Mouse (Mus musculus): ENCODE measurements around the gene Ip6k3. TPM values are rescaled to one million over a fixed set of nuclear protein-coding genes. Genes with fewer than 3 reads are reported as not detected.

The Ip6k3 gene
- total RNA-seq, 2 experiments from 2014 or later: 0.46 to 0.64 TPM

DNA sequence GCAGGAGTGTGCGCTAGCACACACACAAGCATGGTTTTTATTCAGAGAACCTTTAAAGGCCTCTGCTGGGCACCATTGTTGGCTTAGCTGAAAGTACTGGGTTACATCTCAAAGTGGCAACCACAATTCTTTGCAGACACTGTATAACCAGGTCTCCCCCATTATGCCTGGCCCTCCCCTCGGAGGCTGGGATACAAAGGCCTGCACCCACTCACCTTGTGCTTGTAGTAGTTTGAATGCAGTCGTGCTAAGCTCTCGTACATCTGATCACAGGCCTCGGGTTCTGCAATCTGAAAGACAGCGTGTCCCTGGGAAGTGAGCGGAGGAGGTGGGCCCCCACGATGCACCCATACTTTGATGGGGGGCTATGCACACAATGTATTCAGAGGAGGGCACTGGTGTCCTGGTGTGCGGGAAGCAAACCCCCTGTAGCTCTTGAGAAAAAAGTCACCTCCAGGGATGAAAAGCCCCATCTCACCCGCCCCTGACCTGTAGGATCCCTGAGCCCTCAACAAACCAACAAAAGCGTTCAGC is 41.9 kb downstream of the Ip6k3 start:
- peak in 1 of 2 experiments; percentile 62 for DNase-seq (ENCODE audit: low spot score in 2 of 2)

DNA sequence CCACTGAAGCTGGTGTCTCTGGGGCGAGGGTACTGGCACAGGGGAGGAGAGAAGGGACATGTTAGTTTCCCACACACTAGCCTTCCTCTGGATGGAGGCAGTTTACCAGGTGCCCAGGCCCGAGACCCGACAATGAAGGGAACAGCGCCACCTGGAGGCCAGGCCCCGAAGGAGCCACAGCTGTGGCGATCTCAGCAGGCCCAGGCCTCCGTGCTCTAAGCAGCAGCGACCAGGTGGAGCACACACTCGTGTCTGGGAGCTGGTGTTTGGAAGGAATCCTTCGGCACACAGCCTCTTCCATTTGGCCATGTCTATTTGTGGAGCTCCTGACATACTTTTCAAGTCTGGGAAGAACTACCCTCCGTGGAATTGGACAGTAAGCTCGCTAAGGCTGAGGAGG is 42.4 kb downstream of the Ip6k3 start:
- DNase-seq (ENCODE audit: low spot score in 2 of 2): peak; percentile 62 to 77

DNA sequence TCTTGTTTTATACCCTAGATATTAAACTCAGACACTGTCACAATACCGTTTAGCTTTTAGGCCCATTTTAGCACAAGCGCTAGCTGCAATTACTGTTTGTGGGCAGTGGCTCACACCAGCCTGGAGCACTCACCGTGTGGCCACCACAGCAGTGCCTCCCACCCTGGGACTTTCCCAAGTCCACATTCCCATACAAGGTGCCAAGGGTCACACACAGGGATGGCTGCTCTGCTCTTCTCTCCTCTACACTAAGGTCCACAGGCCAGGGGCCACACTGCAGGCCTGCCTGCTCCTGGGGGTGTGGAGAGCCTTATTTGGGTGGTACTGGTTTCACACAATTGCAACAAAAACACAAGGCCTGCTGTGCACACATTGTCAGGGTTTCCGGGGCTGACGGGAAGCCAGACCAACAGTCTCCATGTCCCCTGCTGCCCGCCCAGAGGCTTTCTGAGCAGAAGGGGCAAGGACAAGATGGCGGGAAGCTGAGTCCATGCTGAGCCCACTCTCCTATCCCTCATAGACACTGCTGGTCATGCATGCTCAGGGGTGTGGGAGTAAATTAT is 43.7 kb downstream of the Ip6k3 start:
- no peak for DNase-seq (ENCODE audit: low spot score in 2 of 2)

DNA sequence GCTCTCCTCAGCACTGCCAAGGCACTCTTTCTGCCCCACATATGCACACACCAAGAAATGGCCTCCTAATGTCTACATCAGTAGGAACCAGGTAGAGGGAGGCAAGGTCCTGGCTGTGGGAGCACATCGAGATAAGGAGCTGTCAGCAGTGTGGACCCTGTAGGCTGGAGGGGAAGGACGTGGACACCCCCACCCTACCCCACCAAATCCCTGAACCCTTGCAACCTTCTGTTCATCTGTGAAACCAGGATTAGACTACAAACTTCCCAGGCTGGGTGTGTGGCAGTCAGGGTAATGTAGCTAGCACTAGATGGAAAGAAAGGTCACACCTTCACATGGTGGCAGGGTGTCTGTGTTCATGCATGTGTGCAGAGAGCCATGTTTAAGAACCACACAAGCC is 44.5 kb downstream of the Ip6k3 start:
- no peak for DNase-seq (ENCODE audit: low spot score in 2 of 2)

DNA sequence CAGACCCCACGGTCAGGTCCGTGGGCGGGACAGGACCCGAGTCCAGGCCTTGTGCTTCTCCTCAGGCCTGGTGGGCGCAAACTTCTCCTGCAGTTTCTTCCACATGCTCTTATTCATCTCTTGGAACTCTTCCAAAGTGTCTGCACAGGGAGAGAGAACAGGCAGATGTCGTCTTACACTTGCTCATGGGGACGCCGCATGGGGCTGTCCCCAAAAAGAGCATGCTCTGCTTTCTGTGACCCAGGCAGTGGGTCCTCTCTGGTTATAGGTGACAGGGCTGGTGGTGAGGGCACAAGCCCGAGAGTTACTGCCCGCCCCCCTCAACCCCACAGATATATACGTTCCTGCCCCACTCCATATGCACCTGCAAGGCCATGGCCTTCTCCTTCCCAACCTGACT is 44.9 kb downstream of the Ip6k3 start:
- DNase-seq (ENCODE audit: low spot score in 2 of 2): peak in 1 of 2 experiments; percentile 17

DNA sequence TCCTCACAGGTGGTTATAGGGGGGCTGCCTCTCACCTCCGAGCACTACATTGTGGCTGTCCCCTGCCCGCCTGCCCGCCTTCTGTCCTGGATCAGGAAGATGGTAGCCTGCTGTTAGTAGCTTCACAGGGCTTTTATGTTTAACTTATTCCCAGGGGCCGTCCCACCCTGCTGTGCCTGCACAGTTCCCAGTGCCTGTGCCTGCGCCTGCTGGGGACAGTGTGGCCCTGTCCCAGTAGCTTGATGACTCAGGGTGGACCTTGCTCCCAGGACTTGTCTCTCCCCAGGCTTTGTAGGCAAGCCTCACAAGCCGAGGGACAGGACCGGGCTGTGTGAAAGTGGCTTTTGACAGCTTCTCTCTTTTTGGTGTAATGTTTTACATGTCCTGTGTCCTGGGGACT is 45.8 kb downstream of the Ip6k3 start:
- peak in 1 of 2 experiments; percentile 8 for DNase-seq (ENCODE audit: low spot score in 2 of 2)

DNA sequence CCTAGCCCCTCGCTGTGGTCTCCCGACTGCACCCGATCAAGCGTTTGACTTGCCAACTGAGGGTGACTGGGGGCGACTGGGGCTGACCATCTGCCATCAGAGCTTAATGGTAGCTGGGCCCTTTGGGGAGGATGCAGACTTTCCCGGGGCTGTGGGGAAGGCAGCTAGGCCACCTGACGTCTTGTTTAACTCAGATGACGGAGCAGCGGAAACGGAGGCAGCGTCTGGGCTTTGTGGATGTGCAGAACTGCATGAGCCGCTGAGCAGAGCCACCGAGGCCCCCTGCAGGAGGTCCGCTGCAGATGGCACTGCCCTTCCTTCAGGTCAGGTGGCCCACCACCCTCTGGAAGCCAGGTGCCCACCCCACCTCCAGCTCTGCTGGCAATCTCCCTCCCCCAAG is 46.3 kb downstream of the Ip6k3 start:
- DNase-seq (ENCODE audit: low spot score in 2 of 2): peak in 1 of 2 experiments; percentile 61

DNA sequence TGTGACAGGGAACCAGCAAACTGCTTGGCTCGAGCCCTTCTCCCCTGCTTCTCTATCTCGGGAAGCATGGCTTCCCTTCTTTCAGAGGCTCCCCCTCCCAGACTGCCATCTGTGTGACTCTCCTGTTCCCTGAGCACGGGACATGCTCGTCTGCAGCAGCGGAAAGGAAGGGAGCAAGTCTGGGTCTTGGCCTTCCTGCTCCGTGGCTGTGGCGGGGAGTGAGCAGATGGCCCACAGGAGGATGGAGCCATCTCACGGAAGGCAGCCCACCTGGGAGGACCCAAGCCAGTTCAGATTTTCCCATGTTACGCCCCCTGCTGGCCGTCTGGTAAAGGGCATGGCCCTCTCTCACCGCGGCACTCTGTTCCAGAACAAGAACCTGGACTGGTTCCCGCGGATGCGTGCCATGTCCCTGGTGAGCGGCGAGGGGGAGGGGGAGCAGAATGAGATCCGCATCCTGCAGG is 47.0 kb downstream of the Ip6k3 start:
- DNase-seq (ENCODE audit: low spot score in 2 of 2): peak; percentile 54 to 82

DNA sequence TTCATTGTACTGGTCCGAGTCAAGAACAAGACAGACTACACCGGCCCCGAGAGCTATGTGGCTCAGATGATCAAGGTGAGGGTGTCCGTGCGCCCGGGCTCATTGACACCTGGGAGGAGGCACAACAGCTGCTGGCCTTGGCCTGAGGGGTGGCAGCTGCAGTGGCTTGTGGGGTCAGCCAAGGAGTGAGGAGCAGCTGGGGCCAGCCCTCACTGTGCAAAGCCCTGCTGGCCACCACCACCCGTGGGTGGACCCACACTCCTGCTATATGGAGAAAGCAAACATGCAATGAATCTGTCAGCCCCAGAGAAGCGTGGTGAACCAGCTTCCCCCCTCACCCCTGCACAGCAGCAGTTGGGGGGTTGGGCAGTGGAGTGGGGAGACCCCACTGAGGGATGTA is 47.6 kb downstream of the Ip6k3 start:
- no peak for DNase-seq (ENCODE audit: low spot score in 2 of 2)

DNA sequence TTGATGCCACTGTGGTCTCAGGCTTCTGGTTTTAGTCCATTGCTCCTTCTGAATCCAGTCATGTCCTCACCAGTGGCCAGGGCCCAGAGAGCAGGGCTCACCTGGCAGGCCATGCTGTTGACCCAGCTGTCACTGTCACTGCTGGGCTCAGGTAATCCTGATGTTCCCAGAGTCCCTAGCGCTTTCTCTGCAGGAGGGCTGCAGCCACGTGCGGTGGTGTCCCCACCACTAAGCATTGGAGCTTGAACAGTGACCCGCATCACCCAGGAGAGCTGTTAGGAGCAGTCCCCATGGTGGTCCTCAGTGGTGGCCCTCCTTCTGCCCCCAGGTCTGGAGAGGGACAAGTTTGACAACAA is 48.1 kb downstream of the Ip6k3 start:
- no peak for DNase-seq (ENCODE audit: low spot score in 2 of 2)

DNA sequence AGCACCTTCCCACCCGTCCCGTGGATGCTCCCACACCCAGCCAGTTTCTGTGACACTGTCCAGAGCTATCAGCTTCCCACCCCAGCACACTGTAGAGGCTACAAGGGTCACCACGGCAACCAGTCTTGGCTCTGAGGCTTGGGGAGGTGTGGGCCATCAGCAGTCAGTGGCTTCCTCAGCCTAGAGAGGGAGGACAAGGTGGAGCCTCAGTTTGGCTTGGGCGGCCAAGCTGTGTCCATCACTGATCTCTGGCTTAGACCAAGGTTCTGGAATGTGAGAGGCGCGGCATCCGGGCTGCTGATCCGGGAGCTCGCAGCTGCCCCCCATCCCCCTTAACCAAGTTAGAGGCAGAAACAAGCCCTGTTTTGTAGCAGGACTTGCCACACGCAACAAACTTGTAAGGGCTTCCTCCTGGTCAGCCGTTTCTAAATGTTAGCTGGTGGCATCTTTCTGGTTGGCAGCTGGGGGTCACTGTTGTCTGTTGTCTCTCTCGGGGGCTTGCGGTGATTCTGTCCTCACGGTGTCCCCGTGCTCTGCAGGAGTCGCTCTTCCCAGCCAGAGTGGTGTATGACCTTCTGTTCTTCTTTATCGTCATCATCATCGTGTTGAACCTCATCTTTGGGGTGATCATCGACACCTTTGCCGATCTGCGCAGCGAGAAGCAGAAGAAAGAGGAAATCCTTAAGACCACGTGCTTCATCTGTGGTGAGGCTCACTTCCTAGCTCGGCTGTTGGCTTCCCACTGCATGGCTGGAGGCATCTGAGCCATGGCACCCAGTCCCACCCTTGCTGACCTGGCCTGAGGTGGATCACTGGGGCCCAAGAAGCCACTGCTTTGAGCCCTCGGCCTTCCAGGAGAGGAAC is 48.7 kb downstream of the Ip6k3 start:
- no peak for DNase-seq (ENCODE audit: low spot score in 2 of 2)

DNA sequence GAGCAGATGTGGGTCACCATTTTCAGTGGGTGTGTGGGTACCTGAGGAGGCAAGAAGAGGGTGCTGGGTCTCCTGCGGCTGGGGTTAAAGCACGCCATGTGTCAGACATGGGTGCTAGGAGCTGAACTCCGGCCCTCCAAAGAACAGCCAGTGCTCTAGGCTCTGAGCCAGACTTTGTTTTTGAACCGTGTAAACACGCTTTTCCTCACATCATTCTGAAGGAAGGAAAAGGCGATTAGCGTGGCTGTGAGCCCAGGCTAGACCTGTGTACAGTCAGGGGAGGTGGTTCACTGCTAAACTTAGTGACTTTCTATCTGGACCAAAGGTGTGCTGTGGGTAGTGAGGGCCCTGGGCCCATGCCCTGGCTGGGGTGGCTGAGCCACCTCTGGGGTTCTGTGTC is 57.5 kb downstream of the Ip6k3 start:
- DNase-seq (ENCODE audit: low spot score in 2 of 2): no peak

DNA sequence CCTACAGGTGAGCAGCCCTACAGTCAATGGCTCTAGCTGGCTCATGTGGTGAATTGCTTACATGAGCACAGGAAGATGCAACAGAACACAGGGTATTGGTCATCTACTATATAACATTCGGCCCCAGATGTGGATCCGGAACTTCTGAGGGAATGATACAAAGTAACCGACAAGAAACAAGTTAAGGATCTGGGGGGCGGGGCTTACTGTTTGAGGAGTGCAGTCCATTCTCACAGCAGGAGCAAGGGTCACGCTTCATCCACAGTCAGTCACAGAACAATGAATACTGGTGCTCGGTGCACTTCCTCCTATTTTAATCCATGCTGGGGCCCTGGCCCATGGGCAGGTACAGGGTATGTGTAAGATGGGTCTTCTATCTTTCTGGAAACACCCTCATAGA is 59.7 kb downstream of the Ip6k3 start:
- DNase-seq (ENCODE audit: low spot score in 2 of 2): no peak

DNA sequence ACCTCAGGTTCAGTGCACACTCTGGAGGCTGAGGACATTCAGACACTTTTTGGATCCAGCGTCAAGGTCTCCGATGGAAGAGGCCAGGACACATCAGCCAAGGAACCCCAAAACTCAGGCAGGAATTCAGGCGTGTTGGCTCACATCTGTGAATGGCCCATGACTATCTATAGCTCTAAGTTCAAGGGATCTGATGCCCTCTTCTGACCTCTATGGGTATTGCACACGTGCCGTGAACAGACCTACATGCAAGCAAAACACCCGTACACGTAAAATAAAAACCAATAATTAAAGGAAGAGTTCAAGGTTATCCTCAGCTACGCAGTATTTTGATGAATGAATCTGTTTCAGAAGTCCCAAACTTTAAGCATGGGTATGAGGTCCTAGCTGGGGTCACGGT is 60.9 kb downstream of the Ip6k3 start:
- peak in 1 of 2 experiments; percentile 16 for DNase-seq (ENCODE audit: low spot score in 2 of 2)

DNA sequence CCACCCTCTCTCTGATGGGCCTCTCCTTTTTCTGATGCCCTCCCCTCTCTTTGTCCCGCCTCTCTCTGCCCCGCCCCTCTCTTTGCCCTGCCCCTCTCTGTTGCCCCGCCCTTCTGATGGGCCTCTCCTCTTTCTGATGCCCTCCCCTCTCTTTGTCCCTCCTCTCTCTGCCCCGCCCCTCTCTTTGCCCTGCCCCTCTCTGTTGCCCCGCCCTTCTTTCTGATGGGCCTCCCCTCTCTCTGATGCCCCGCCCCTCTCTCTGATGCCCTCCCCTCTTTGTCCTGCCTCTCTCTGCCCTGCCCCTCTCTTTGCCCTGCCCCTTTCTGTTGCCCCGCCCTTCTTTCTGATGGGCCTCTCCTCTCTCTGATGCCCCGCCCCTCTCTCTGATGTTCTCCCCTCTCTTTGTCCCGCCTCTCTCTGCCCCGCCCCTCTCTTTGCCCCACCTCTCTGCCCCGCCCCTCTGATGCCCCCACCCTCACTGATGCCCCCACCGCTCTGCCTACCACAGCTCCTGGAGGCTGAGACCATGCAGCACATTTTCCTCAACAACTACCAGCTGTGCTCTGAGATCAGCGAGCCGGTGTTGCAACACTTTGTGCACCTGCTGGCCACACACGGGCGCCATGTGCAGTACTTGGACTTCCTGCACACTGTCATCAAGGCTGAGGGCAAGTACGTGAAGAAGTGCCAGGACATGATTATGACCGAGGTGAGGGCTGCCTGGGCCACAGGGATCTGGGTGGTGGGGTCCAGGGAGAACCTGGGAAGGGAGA is 61.7 kb downstream of the Ip6k3 start:
- DNase-seq (ENCODE audit: low spot score in 2 of 2): no peak

DNA sequence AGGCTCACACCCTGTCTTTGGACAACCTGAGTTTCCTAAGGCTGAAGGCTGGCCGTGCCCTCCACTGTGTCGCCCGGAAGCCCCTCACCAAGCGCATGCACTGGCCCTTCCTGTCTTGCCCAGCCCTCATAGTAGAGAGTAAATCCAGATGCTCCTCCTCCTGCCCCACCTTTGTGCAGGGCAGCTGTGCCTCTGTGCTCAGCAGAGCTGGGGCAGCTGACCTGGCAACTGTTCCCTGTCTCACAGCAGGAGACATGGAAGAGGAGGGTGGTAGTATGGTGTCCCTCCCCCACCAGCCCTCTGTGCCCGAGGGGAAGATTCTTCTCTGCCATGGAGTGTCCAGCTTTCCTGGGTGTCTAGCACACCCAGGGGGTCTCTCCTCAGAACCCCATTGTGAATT is 65.9 kb downstream of the Ip6k3 start:
- DNase-seq (ENCODE audit: low spot score in 2 of 2): no peak

DNA sequence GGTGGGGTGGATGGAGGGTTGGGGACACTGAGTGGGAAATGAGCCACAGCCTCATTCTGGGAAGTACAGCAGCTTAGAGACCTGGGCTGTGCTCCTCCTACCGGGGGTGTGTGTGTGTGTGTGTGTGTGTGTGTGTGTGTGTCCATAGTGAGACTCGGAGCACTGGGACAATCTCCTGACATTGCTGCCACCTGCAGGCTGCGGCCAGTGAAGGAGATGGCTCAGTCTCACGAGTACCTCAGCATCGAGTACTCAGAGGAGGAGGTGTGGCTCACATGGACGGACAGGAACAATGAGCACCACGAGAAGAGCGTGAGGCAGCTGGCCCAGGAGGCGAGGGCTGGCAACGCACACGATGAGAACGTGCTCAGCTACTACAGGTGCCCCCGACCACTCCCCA is 71.9 kb downstream of the Ip6k3 start:
- peak in 1 of 2 experiments; percentile 18 for DNase-seq (ENCODE audit: low spot score in 2 of 2)

Other genes starting within 250 kb of the Ip6k3 start
- 10 to 100 TPM; 37.6 to 40.0 TPM for gene Phf1, start 234.7 kb downstream of the Ip6k3 start, total RNA-seq (2021)
- gene Cuta, start 228.2 kb downstream of the Ip6k3 start, total RNA-seq (2021): 100 to 1,000 TPM in 1 of 2 experiments, 10 to 100 TPM in 1; 94.9 to 100 TPM
- 100 to 1,000 TPM; 400 to 412 TPM for gene Syngap1, start 226.5 kb downstream of the Ip6k3 start, total RNA-seq (2021)
- 10 to 100 TPM; 15.2 to 15.5 TPM for gene Zbtb9, start 194.6 kb downstream of the Ip6k3 start, total RNA-seq (2021)
- gene Bak1, start 138.8 kb downstream of the Ip6k3 start, total RNA-seq (2021): 10 to 100 TPM; 12.1 to 12.9 TPM
- 1 to 10 TPM; 2.1 to 2.4 TPM for gene Itpr3, start 110.5 kb downstream of the Ip6k3 start, total RNA-seq (2021)
- 100 to 1,000 TPM; 215 to 217 TPM for gene Uqcc2, start 33.9 kb downstream of the Ip6k3 start, total RNA-seq (2021)
- 10 to 100 TPM; 43.2 to 45.7 TPM for gene Lemd2, start 36.7 kb upstream of the Ip6k3 start, total RNA-seq (2021)